Comparison of ENCODE assay signal across 23 mouse cellular contexts in genomic region chr3:66964884-66965283, GRCm38 (mm10). TPM values are rescaled to one million over a fixed set of nuclear protein-coding genes. Genes with fewer than 3 reads are reported as not detected.
DNase-seq lines count a peak whose midpoint lies in the region; ATAC-seq and TF ChIP-seq lines count a peak whose summit lies in the region.
"Had no signal": no experiment of that assay in that cellular context is flagged by ENCODE, and none has a peak within 500 bp of the region (broad histone marks: within the 10 kb centered on the region; RNA-seq: fewer than 3 reads in every experiment).

No protein-coding gene starts in this region.

- H3K4me2 ChIP-seq in liver, embryonic 14.5 days (ENCODE audit: low read depth), result no peak overlapping the region
- H3K4me2 ChIP-seq: embryonic facial prominence, embryonic 13.5 days; forebrain, embryonic 12.5 days; hindbrain, embryonic 12.5 days had no signal

- no peak for TF ChIP-seq EP300 in liver, embryonic 14.5 days (IDR thresholded peaks at IDR 0.05; ENCODE audit: low read depth)

- no peak for TF ChIP-seq CTCF in liver, embryonic 14.5 days (IDR thresholded peaks at IDR 0.05; ENCODE audit: low read depth)

- peaks cover 3% of the 10 kb centered on the region for H3K27me3 ChIP-seq in limb, embryonic 10.5 days (ENCODE audit: low read depth, poor library complexity, severe bottlenecking)
- H3K27me3 ChIP-seq in liver, embryonic 14.5 days (ENCODE audit: control insufficient read depth, insufficient read depth, low read length), result peaks cover 15% of the 10 kb centered on the region

- DNase-seq in embryo, embryonic 11 days, result peak; percentile 17
- DNase-seq in limb, embryonic 10.5 days (ENCODE audit: low spot score), result no peak
- no peak for DNase-seq in liver, embryonic 14.5 days (ENCODE audit: low read depth in 3 of 3, low spot score in 3 of 3)
- DNase-seq in frontal cortex, postnatal 36 days (ENCODE audit: low spot score in 2 of 2), result no peak
- DNase-seq in heart, adult 18-20 months, result no peak
- no peak for DNase-seq in adrenal gland, adult 2 months
- DNase-seq: adrenal gland, adult 8-10 months; cerebellum, adult 11 months; cerebellum, adult 9-10 months; cerebellum, postnatal 25 days; gastrocnemius, postnatal 25 days; heart, postnatal 10 days; heart, postnatal 4 days had no signal

- H3K9ac ChIP-seq in liver, embryonic 14.5 days (replicated peaks), result no peak overlapping the region
- H3K9ac ChIP-seq: embryonic facial prominence, embryonic 13.5 days; forebrain, embryonic 12.5 days; hindbrain, embryonic 12.5 days had no signal

- H3K9me3 ChIP-seq in limb, embryonic 10.5 days (replicated peaks), result no peaks in the 10 kb centered on the region
- no peaks in the 10 kb centered on the region for H3K9me3 ChIP-seq in liver, embryonic 14.5 days (ENCODE audit: control insufficient read depth, low read length)
- H3K9me3 ChIP-seq: embryonic facial prominence, embryonic 13.5 days; forebrain, embryonic 12.5 days; heart, embryonic 10.5 days; hindbrain, embryonic 12.5 days had no signal

- H3K4me3 ChIP-seq in limb, embryonic 10.5 days, result no peak overlapping the region
- no peak overlapping the region for H3K4me3 ChIP-seq in liver, embryonic 14.5 days (ENCODE audit: insufficient read depth in 1 of 2, low read depth in 2 of 2, low read length in 2 of 2)
- H3K4me3 ChIP-seq: embryonic facial prominence, embryonic 13.5 days; forebrain, embryonic 12.5 days; heart, embryonic 10.5 days; hindbrain, embryonic 12.5 days had no signal

- peaks cover 52% of the 10 kb centered on the region for H3K4me1 ChIP-seq in limb, embryonic 10.5 days
- peaks cover 0 to 5% of the 10 kb centered on the region in 2 experiments; a peak in 2 of 4 replicates for H3K4me1 ChIP-seq in liver, embryonic 14.5 days (replicated peaks; ENCODE audit: control insufficient read depth in 2 of 2, insufficient read depth in 2 of 2, low read length in 1 of 2)
- H3K4me1 ChIP-seq: forebrain, embryonic 12.5 days; heart, embryonic 10.5 days; hindbrain, embryonic 12.5 days had no signal

- WGBS in limb, embryonic 10.5 days, result 42% methylated on average over 3 of the region's 3 CpGs
- WGBS in liver, embryonic 14.5 days (ENCODE audit: insufficient replicate concordance), result 44% methylated on average over 3 of the region's 3 CpGs

- peak overlapping the region; percentile 72 for H3K27ac ChIP-seq in limb, embryonic 10.5 days
- H3K27ac ChIP-seq in liver, embryonic 14.5 days, result no peak overlapping the region
- H3K27ac ChIP-seq: embryonic facial prominence, embryonic 13.5 days; forebrain, embryonic 12.5 days; heart, embryonic 10.5 days; hindbrain, embryonic 12.5 days had no signal

- ATAC-seq in liver, embryonic 14.5 days (ENCODE audit: insufficient read depth), result 0 out of 2 replicates have a peak, but pooled peaks have one; percentile 39
- ATAC-seq: forebrain, embryonic 16.5 days; hindbrain, embryonic 16.5 days; inflammation-experienced regulatory T-cells, adult 6 months had no signal

- H3K36me3 ChIP-seq in limb, embryonic 10.5 days, result no peaks in the 10 kb centered on the region
- no peaks in the 10 kb centered on the region for H3K36me3 ChIP-seq in liver, embryonic 14.5 days (replicated peaks; ENCODE audit: control insufficient read depth, insufficient read depth, low read depth)
- H3K36me3 ChIP-seq: embryonic facial prominence, embryonic 13.5 days; forebrain, embryonic 12.5 days; heart, embryonic 10.5 days; hindbrain, embryonic 12.5 days had no signal

RNA-seq across cellular contexts. Expression of gene Rsrc1, which starts 16.3 kb away (rescaled TPM):
- 54.6 and 54.7 TPM in 2 replicates for polyA plus RNA-seq in limb, embryonic 10.5 days (2016; fragmentation: Nextera tagmentation; extraction: Ambion mirVana)
- polyA plus RNA-seq in liver, embryonic 14.5 days (2012; rRNA removed), result 1.8 and 3.1 TPM in 2 replicates
- 8.7 and 9.5 TPM in 2 replicates for polyA plus RNA-seq in liver, embryonic 14.5 days (2014; fragmentation: Nextera tagmentation; extraction: Ambion mirVana)
- total RNA-seq in heart, adult 18-20 months (2021), result 10 to 100 TPM; 10.6 to 13.3 TPM
- 10 to 100 TPM; 32.0 to 33.8 TPM for total RNA-seq in adrenal gland, adult 2 months (2021)
- 1.5 and 2.2 TPM in 2 replicates for polyA plus RNA-seq in adrenal gland, adult 2 months (2012; rRNA removed)

RNA-seq across cellular contexts. Expression of gene Shox2, which starts 16.7 kb away (rescaled TPM):
- polyA plus RNA-seq in limb, embryonic 10.5 days (2016; fragmentation: Nextera tagmentation; extraction: Ambion mirVana), result 101 and 131 TPM in 2 replicates
- 0.06 and 0.15 TPM in 2 replicates for polyA plus RNA-seq in liver, embryonic 14.5 days (2012; rRNA removed)
- 0.05 TPM in 1 of 2 replicates, not detected in the other for polyA plus RNA-seq in liver, embryonic 14.5 days (2014; fragmentation: Nextera tagmentation; extraction: Ambion mirVana)
- 1 to 10 TPM in 1 of 2 experiments, under 1 TPM in 1; 0.99 to 2.4 TPM for total RNA-seq in heart, adult 18-20 months (2021)
- total RNA-seq in adrenal gland, adult 2 months (2021), result 1 to 10 TPM; 1.3 to 1.7 TPM
- polyA plus RNA-seq in adrenal gland, adult 2 months (2012; rRNA removed), result 1.2 and 2.9 TPM in 2 replicates
- total RNA-seq: granulocyte monocyte progenitor cell, adult 5-6 weeks had no signal
- polyA plus RNA-seq: cortical plate, adult 2 months; frontal cortex, adult 2 months; inflammation-experienced regulatory T-cells, adult 6 months had no signal

Comparison
In these comparisons a context has a peak if more than half of its experiments do, and no peak if none do; other contexts are left out.
1. RNA of gene Shox2, which starts 16.7 kb away (polyA plus RNA-seq): 101 to 131 TPM in limb, embryonic 10.5 days; 1.2 to 2.9 TPM in adrenal gland, adult 2 months and 0.05 to 0.15 TPM in liver, embryonic 14.5 days; every median in the first group is over 10 times any median in the second.